Mouse (Mus musculus): ENCODE results near the gene Rpp25l. TPM values are rescaled to one million over a fixed set of nuclear protein-coding genes. Genes with fewer than 3 reads are reported as not detected.
"Not testable (repeated sequence)": the region's sequence is repeated elsewhere in the genome, so short reads cannot be mapped to it uniquely, and the experiment has no call there.

Rpp25l gene
- polyA plus RNA-seq, 1 experiment from 2014 or later = 29.8 TPM

- no peak overlapping the region for H3K9ac ChIP-seq
- H3K36me3 ChIP-seq (replicated peaks) = peaks cover 7% of the 10 kb centered on the region; the same call in 1 of the 2 replicates
- no peak for ATAC-seq (ENCODE audit: insufficient read depth)
- H3K9me3 ChIP-seq (replicated peaks) = no peaks in the 10 kb centered on the region
- H3K27ac ChIP-seq (replicated peaks) = no peak overlapping the region
- H3K4me1 ChIP-seq (replicated peaks) = peaks cover 14% of the 10 kb centered on the region
- no peak overlapping the region for H3K4me2 ChIP-seq
- no peak overlapping the region for H3K4me3 ChIP-seq (replicated peaks)
- peaks cover 45% of the 10 kb centered on the region for H3K27me3 ChIP-seq
- WGBS (ENCODE audit: insufficient replicate concordance) = 36% methylated on average over 8 of the region's 8 CpGs
Observed at GRCm38 (mm10) chr4:41708192-41708745, 5.1 kb downstream of the Rpp25l start.

GRCm38 (mm10) chr4:41707011-41707535, 6.3 kb downstream of the Rpp25l start:
- no peak overlapping the region for H3K27ac ChIP-seq (replicated peaks)
- H3K9me3 ChIP-seq (replicated peaks) = no peaks in the 10 kb centered on the region
- peaks cover 48% of the 10 kb centered on the region for H3K27me3 ChIP-seq
- ATAC-seq (ENCODE audit: insufficient read depth) = no peak
- peaks cover 4% of the 10 kb centered on the region; the same call in 1 of the 2 replicates for H3K36me3 ChIP-seq (replicated peaks)
- H3K4me2 ChIP-seq = no peak overlapping the region
- H3K4me1 ChIP-seq (replicated peaks) = peaks cover 5% of the 10 kb centered on the region
- WGBS (ENCODE audit: insufficient replicate concordance) = 6% methylated on average over 13 of the region's 13 CpGs
- H3K9ac ChIP-seq = no peak overlapping the region
- H3K4me3 ChIP-seq (replicated peaks) = no peak overlapping the region

- ATAC-seq (ENCODE audit: insufficient read depth) = no peak
- WGBS (ENCODE audit: insufficient replicate concordance) = 62% methylated on average over 19 of the region's 19 CpGs
- Histone ChIP-seq H3K27ac (replicated peaks) (no peak overlapping the region), H3K27me3 (peaks cover 48% of the 10 kb centered on the region), H3K4me2 (no peak overlapping the region), H3K4me3 (replicated peaks) (no peak overlapping the region), H3K9ac (no peak overlapping the region), H3K4me1 (replicated peaks) (no peaks in the 10 kb centered on the region), H3K36me3 (replicated peaks) (no peaks in the 10 kb centered on the region), H3K9me3 (replicated peaks) (no peaks in the 10 kb centered on the region)
Observed at GRCm38 (mm10) chr4:41705922-41706754, 7.2 kb downstream of the Rpp25l start.

- 16% methylated on average over 5 of the region's 5 CpGs for WGBS (ENCODE audit: insufficient replicate concordance)
Observed at GRCm38 (mm10) chr4:41704651-41705050, 8.7 kb downstream of the Rpp25l start.

GRCm38 (mm10) chr4:41702226-41702625, 11.1 kb downstream of the Rpp25l start:
- H3K4me3 ChIP-seq (replicated peaks); H3K36me3 ChIP-seq (replicated peaks); H3K9me3 ChIP-seq (replicated peaks); H3K4me2 ChIP-seq; ATAC-seq (ENCODE audit: insufficient read depth); H3K27ac ChIP-seq (replicated peaks); H3K9ac ChIP-seq; H3K4me1 ChIP-seq (replicated peaks): not testable (repeated sequence)
- 47% methylated on average over 2 of the region's 2 CpGs for WGBS (ENCODE audit: insufficient replicate concordance)
- H3K27me3 ChIP-seq = peaks cover 52% of the 10 kb centered on the region

More at GRCm38 (mm10) chr4:41704651-41705050, 8.7 kb downstream of the Rpp25l start:
- Histone ChIP-seq H3K27ac (replicated peaks) (no peak overlapping the region), H3K4me3 (replicated peaks) (no peak overlapping the region), H3K9me3 (replicated peaks) (no peaks in the 10 kb centered on the region), H3K4me2 (no peak overlapping the region), H3K27me3 (peaks cover 48% of the 10 kb centered on the region), H3K36me3 (replicated peaks) (no peaks in the 10 kb centered on the region), H3K4me1 (replicated peaks) (no peaks in the 10 kb centered on the region), H3K9ac (no peak overlapping the region)
- ATAC-seq (ENCODE audit: insufficient read depth) = no peak

- H3K27me3 ChIP-seq = peaks cover 46% of the 10 kb centered on the region
- WGBS (ENCODE audit: insufficient replicate concordance) = 76% methylated on average over 3 of the region's 8 CpGs
- H3K4me1 ChIP-seq (replicated peaks); H3K36me3 ChIP-seq (replicated peaks); H3K27ac ChIP-seq (replicated peaks); H3K9me3 ChIP-seq (replicated peaks); H3K4me3 ChIP-seq (replicated peaks); H3K4me2 ChIP-seq; ATAC-seq (ENCODE audit: insufficient read depth); H3K9ac ChIP-seq: not testable (repeated sequence)
Observed at GRCm38 (mm10) chr4:41700224-41700623, 13.1 kb downstream of the Rpp25l start.

GRCm38 (mm10) chr4:41699783-41700182, 13.6 kb downstream of the Rpp25l start, which contains the start of gene Il11ra1:
Il11ra1 (plus strand) TSS chr4:41699989.
- H3K4me1 ChIP-seq (replicated peaks); H3K4me3 ChIP-seq (replicated peaks); H3K36me3 ChIP-seq (replicated peaks); ATAC-seq (ENCODE audit: insufficient read depth); H3K9ac ChIP-seq; H3K9me3 ChIP-seq (replicated peaks); H3K27ac ChIP-seq (replicated peaks); H3K4me2 ChIP-seq: not testable (repeated sequence)
- H3K27me3 ChIP-seq = peaks cover 43% of the 10 kb centered on the region
- WGBS (ENCODE audit: insufficient replicate concordance) = 67% methylated on average over 10 of the region's 10 CpGs

GRCm38 (mm10) chr4:41698421-41699016, 14.8 kb downstream of the Rpp25l start:
- H3K9me3 ChIP-seq (replicated peaks); H3K4me1 ChIP-seq (replicated peaks); ATAC-seq (ENCODE audit: insufficient read depth); H3K27ac ChIP-seq (replicated peaks); H3K4me2 ChIP-seq; H3K36me3 ChIP-seq (replicated peaks); H3K9ac ChIP-seq; H3K4me3 ChIP-seq (replicated peaks): not testable (repeated sequence)
- H3K27me3 ChIP-seq = peaks cover 38% of the 10 kb centered on the region
- WGBS (ENCODE audit: insufficient replicate concordance) = 15% methylated on average over 21 of the region's 32 CpGs

- not testable (repeated sequence) for H3K27ac ChIP-seq (replicated peaks); H3K9me3 ChIP-seq (replicated peaks); H3K4me3 ChIP-seq (replicated peaks); H3K4me1 ChIP-seq (replicated peaks); H3K36me3 ChIP-seq (replicated peaks); ATAC-seq (ENCODE audit: insufficient read depth); H3K9ac ChIP-seq
- H3K27me3 ChIP-seq = peaks cover 40% of the 10 kb centered on the region
- WGBS (ENCODE audit: insufficient replicate concordance) = 9% methylated on average over 29 of the region's 40 CpGs
- H3K4me2 ChIP-seq = peak within 1 kb of the TSS; percentile 10; the same call in 1 of the 2 replicates
Observed at GRCm38 (mm10) chr4:41696930-41697841, 16.1 kb downstream of the Rpp25l start, which contains the start of gene Cntfr. Cntfr (minus strand) TSS chr4:41697089.

GRCm38 (mm10) chr4:41696452-41696851, 16.9 kb downstream of the Rpp25l start:
- peaks cover 40% of the 10 kb centered on the region for H3K27me3 ChIP-seq

More at GRCm38 (mm10) chr4:41696452-41696851, 16.9 kb downstream of the Rpp25l start:
- not testable (repeated sequence) for ATAC-seq (ENCODE audit: insufficient read depth); H3K9ac ChIP-seq; H3K9me3 ChIP-seq (replicated peaks); H3K4me3 ChIP-seq (replicated peaks); H3K36me3 ChIP-seq (replicated peaks); H3K4me1 ChIP-seq (replicated peaks); H3K4me2 ChIP-seq; H3K27ac ChIP-seq (replicated peaks)
- WGBS (ENCODE audit: insufficient replicate concordance) = 12% methylated on average over 15 of the region's 15 CpGs
